Mouse (Mus musculus): ENCODE results near the gene Plcg2.

Plcg2 gene

DNA sequence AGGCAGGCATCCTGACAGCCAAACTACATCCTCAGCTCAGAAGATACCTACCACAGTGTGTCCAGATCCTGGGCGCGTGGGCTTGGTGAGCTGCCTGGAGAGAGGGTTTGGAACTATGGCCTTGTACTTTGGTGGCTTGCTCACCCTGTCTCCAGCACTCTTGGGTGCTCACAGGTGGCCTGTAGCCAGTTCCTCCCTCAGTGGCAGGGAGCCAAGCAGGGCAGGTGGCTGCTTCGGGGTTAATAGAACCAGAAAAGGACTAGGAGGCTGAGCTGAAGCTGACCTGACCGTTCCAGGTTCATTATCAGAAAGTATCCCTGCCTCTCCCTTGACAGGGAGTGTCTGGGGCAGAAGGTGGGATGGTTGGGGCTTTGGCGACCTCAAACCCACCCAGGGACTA, 48.3 kb downstream of the Plcg2 start:
- in situ Hi-C loops (cut with MboI, MseI): no loop called here

DNA sequence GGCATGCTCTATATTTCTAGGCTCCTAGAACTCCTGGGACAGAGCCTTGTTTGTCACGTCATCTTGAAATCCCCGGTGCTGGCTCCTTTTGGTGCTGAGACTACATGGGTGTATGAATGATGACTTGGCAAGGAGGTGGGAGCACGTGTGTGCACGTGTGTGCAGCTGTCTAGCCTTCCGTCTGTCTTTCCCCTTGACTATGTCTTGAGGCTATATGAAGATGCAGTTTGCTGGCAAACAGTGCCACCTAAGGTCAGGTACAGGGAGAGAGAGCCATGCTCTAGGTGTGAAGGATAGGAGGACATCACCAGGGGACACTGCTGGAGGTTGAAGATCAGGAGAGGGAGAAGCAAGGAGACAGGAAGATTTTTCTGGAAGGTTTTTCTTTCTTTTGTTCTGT, 49.9 kb downstream of the Plcg2 start:
- in situ Hi-C loops (cut with MboI, MseI): no loop called here

DNA sequence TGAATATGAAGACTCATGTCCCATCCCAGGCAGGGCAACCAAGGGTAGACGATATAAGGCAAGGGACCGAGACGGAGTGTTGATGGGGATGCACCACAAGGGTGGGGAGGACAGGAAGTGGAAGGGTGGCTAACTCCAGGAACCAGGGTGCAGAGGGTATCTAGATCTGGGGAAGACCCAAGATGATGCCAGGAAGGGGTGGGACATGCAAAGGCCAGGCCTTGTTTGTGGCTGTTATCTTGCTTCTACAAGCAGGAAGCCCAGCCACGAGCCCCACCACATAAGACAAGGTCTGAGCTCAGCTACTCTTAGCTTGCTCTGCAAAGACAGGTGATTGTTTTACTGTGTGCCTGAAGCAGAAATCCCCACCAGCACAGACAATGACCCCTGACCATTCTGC, 50.4 kb downstream of the Plcg2 start:
- in situ Hi-C loops (cut with MboI, MseI): no loop called here

DNA sequence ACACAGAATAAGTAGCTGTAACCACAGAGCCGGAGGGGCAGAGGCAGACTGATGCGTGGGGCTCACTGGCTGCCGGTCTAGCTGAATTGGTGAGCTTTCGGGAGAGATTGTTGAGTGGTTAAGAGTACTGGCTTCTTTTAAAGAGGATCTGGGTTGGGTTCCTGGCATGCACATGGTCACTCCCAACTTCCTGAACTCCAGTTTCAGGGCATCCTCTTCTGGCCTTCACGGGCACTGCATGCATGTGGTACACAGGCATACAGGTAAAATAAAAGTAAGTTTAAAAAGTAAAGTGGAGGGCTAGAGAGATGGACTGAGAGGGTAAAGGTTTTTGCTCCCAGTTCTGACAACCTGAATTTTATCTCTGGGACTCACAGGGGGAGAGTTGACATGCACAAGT, 52.4 kb downstream of the Plcg2 start:
- in situ Hi-C loops (cut with MboI, MseI): no loop called here

- in situ Hi-C loops (cut with MboI, MseI): no loop called here
Observed at GRCm38 (mm10) chr8:117561014-117561413, 62.9 kb downstream of the Plcg2 start.

DNA sequence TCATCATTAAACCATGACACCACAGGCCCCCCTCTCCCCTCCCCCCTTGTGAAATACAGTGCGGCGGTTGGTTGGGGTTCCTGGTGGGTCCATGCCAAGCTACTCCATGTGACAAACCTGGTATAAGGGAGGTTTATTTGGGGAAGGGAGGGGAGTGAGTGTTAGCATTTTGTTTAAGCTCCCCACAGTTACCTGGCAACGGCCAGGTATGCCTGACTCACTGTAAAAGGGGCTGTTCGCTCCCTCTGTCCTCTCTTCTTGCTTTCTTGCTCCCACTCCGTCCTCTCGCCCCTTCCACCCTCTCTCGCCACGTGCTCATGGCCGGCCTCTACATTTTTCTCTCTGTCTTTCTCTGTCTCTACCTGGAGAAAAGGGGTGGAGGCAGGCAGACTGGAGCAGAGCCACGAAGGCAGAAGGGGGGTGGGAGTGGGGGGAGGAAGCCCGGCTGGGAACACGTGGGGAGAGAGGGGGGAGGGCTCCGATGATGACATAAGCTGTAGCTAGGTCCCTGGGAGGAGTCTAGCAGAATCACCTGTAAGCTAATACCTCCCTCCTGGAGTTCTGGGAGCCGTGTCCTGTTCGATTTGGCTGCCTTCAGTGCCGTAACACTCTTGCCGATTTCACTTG, 63.8 kb downstream of the Plcg2 start:
- in situ Hi-C loops (cut with MboI, MseI): no loop called here

GRCm38 (mm10) chr8:117562445-117563014, 64.4 kb downstream of the Plcg2 start:
- in situ Hi-C loops (cut with MboI, MseI): no loop called here

- in situ Hi-C loops (cut with MboI, MseI): no loop called here
Observed at GRCm38 (mm10) chr8:117569409-117569808, 71.3 kb downstream of the Plcg2 start.

GRCm38 (mm10) chr8:117576291-117576785, 78.2 kb downstream of the Plcg2 start:
- in situ Hi-C loops (cut with MboI, MseI): loop anchor here (10.0 kb wide), 1 partner anchor 362 kb away; no protein-coding TSS in a partner anchor

DNA sequence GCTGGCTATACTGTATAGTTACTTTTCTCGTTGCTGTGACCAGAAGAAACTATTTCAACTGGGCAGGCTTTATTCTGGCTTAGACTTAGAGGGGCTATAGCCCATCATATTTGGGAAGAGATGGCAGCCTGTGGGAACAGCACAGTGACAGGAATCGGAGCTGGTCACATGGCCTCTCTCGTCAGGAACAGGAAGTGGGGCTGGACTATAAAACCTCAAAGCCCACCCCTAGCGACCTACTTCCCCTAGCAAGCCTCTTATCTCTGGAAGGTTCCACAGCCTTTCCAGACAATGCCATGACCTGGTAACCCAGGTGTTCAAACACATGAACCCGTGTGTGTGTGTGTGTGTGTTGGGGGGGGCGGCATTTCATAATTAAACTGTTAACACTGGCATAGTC, 79.0 kb downstream of the Plcg2 start:
- in situ Hi-C loops (cut with MboI, MseI): loop anchor here (10.0 kb wide), 1 partner anchor 362 kb away; no protein-coding TSS in a partner anchor

DNA sequence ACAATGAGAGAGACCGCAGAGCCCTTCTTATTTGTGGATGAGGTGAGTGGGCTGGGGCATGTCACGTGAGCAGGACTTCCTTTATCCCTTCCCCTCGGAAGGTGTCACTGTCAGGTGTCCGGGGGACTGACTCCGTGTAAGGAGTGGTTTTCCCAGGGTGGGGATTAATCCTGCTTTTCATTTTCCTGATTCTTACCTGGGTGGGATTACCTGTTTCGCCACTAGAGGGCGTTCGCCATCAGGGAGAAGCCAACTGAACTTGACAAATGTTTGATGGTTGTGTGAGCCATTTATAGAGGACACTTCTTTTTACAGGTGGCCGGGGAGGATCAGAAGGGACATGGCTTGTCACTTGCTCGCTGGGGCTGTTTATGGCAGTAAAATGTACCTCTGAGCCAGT, 79.8 kb downstream of the Plcg2 start:
- in situ Hi-C loops (cut with MboI, MseI): loop anchor here (10.0 kb wide), 1 partner anchor 363 kb away; no protein-coding TSS in a partner anchor

GRCm38 (mm10) chr8:117578856-117579255, 80.8 kb downstream of the Plcg2 start:
- in situ Hi-C loops (cut with MboI, MseI): loop anchor here (10.0 kb wide), 1 partner anchor 364 kb away; no protein-coding TSS in a partner anchor

DNA sequence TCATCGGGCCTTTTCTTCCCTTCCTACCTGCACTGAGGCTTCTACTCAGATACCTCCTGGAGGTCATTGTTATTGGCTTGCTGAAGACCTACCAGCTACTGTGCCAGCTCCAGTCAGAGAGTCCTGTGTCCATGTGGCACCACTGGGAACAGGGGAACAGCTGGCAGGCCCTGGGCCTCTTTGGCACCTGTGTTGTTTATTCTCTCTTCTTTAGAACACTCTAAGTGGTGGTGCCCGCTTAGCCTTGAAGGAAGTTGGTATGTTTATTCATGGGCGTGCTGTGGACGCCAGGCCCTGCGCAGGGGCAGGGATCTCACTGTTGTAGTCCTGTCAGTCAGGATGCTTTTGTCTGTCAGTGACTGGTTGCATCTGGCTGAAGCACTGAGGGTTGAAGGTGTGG, 95.8 kb downstream of the Plcg2 start:
- in situ Hi-C loops (cut with MboI, MseI): no loop called here

- in situ Hi-C loops (cut with MboI, MseI): no loop called here
Observed at GRCm38 (mm10) chr8:117595001-117595400, 96.9 kb downstream of the Plcg2 start.

GRCm38 (mm10) chr8:117596777-117597176, 98.7 kb downstream of the Plcg2 start:
- in situ Hi-C loops (cut with MboI, MseI): no loop called here

DNA sequence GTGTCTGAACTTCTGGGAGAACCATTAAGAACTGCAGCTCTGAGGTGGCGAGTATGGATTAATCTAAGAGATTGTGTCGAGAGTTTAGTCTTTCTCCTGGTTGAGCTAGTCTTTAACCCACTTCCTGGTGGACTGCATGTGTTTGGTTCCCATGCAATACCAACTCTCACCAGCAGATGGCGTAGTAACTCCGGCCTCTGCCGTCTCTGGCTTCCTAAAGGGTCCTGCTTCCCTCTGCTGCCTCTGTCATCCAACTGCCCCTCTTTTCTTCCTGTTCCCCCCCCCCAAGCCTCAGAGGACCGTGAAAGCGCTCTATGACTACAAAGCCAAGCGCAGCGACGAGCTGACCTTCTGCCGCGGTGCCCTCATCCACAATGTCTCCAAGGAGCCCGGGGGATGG, 102.7 kb downstream of the Plcg2 start:
- in situ Hi-C loops (cut with MboI, MseI): no loop called here

- in situ Hi-C loops (cut with MboI, MseI): no loop called here
Observed at GRCm38 (mm10) chr8:117604101-117604500, 106.0 kb downstream of the Plcg2 start.

GRCm38 (mm10) chr8:117604671-117605070, 106.6 kb downstream of the Plcg2 start:
- in situ Hi-C loops (cut with MboI, MseI): no loop called here

DNA sequence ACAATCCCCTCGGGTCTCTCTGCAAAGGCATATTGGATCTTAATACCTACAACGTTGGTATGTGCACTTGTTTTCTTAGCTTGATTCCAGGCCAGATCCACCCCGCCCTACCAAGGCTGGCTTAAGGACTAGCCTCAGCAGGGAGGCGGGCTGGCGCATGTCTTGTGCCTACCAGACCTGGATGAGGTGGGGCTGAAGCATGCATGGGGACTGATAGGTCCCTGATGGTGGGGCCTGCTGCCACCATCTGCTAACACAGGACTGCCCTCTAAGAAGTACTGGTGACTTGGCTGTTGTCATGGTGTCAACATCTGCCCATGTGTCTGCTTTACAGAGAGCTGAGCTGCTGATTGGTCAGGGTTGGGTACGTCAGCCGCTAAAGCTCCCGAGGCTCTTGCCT, 107.1 kb downstream of the Plcg2 start:
- in situ Hi-C loops (cut with MboI, MseI): no loop called here

GRCm38 (mm10) chr8:117610506-117610905, 112.4 kb downstream of the Plcg2 start:
- in situ Hi-C loops (cut with MboI, MseI): no loop called here

GRCm38 (mm10) chr8:117612861-117613260, 114.8 kb downstream of the Plcg2 start:
- in situ Hi-C loops (cut with MboI, MseI): no loop called here

- in situ Hi-C loops (cut with MboI, MseI): no loop called here
Observed at GRCm38 (mm10) chr8:117626040-117626838, 128.1 kb downstream of the Plcg2 start.

Data from T-helper 1 cell (primary cell).